Mouse (Mus musculus) megakaryocyte, embryonic 14.5 days (primary cell): Measurements from ENCODE around the gene Nudt3. TPM values are rescaled to one million over a fixed set of nuclear protein-coding genes. Genes with fewer than 3 reads are reported as not detected.

Experiments used
- H3K27me3 ChIP-seq: replicated peaks from 2 replicates; pipeline ENCODE3; 2012; ENCODE audit warnings: inconsistent platforms
- H3K36me3 ChIP-seq: replicated peaks from 2 replicates; pipeline ENCODE3; 2012; ENCODE audit warnings: low read length, inconsistent platforms, mixed read lengths
- H3K4me1 ChIP-seq: 2 replicates; pipeline ENCODE4 v1.6.1; 2012; ENCODE audit warnings: inconsistent platforms
- H3K4me3 ChIP-seq: replicated peaks from 2 replicates; pipeline ENCODE3; 2012; ENCODE audit warnings: moderate library complexity, mild to moderate bottlenecking, inconsistent platforms
- H3K9me3 ChIP-seq: 2 replicates; pipeline ENCODE4 v1.6.1; 2012; ENCODE audit warnings: inconsistent platforms
- FLI1 ChIP-seq: IDR thresholded peaks from 2 replicates; pipeline ENCODE4 v1.6.1; 2012; ENCODE audit warnings: low read length, inconsistent platforms, mixed read lengths
- GATA1 ChIP-seq: IDR thresholded peaks from 3 replicates; pipeline ENCODE4 v1.6.1; 2012; ENCODE audit warnings: mixed read lengths, low read length, inconsistent platforms, borderline replicate concordance
- polyA plus RNA-seq: library from polyadenylated mRNA; stranded (reverse); fragments of >175 nt; gene quantifications from 2 replicates; pipeline ENCODE4 v1.2.3, GENCODE M21; 2012; ENCODE audit warnings: low replicate concordance; ENCODE audit not compliant: insufficient read depth

Nudt3 gene
- polyA plus RNA-seq, 1 experiment = 272 TPM

- Histone ChIP-seq H3K4me1 (peaks cover 73% of the 10 kb centered on the region), H3K4me3 (peak overlapping the region; percentile 50), H3K9me3 (no peaks in the 10 kb centered on the region), H3K36me3 (peaks cover 45% of the 10 kb centered on the region), H3K27me3 (no peaks in the 10 kb centered on the region)
- TF ChIP-seq GATA1 (no peak), FLI1 (no peak)
These were observed 62.3 kb downstream of the Nudt3 start for GRCm38 (mm10) chr17:27560926-27561480.

GRCm38 (mm10) chr17:27559596-27559995 is 63.7 kb downstream of the Nudt3 start:
- Histone ChIP-seq H3K9me3 (no peaks in the 10 kb centered on the region), H3K4me3 (peak overlapping the region; percentile 81), H3K27me3 (no peaks in the 10 kb centered on the region), H3K4me1 (peaks cover 76% of the 10 kb centered on the region), H3K36me3 (peaks cover 42% of the 10 kb centered on the region)
- no peak for TF ChIP-seq FLI1
- no peak for TF ChIP-seq GATA1

DNA sequence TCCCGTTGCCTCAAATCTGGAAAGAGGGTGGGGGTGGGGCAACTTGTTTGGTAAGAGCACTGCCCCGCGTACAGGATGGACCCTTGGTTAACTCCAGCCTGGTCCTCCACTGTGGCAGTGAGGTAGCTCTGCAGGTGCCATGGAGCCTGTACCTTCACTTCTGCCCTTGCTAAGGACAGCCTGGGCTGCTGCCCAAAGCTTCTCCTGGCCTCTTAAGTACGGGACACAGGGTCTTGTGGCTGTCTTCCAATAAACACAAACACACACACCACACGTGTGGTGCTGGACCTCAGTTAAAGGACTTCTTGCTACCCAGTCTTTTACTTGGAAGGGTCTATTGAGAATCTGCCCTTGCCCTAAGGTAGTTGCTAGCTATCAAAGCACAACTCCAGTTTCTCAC is 64.5 kb downstream of the Nudt3 start:
- H3K4me1 ChIP-seq = peaks cover 76% of the 10 kb centered on the region
- TF ChIP-seq FLI1 (no peak), GATA1 (no peak)
- H3K4me3 ChIP-seq = peak overlapping the region; percentile 96
- no peaks in the 10 kb centered on the region for H3K9me3 ChIP-seq
- H3K36me3 ChIP-seq = peaks cover 35% of the 10 kb centered on the region
- H3K27me3 ChIP-seq = no peaks in the 10 kb centered on the region

- no peaks in the 10 kb centered on the region for H3K27me3 ChIP-seq
- no peaks in the 10 kb centered on the region for H3K9me3 ChIP-seq
- TF ChIP-seq GATA1 (no peak), FLI1 (no peak)
- H3K36me3 ChIP-seq = peaks cover 31% of the 10 kb centered on the region
- peak overlapping the region; percentile 96 for H3K4me3 ChIP-seq
- H3K4me1 ChIP-seq = peaks cover 79% of the 10 kb centered on the region
These were observed 65.2 kb downstream of the Nudt3 start for GRCm38 (mm10) chr17:27557927-27558661.

DNA sequence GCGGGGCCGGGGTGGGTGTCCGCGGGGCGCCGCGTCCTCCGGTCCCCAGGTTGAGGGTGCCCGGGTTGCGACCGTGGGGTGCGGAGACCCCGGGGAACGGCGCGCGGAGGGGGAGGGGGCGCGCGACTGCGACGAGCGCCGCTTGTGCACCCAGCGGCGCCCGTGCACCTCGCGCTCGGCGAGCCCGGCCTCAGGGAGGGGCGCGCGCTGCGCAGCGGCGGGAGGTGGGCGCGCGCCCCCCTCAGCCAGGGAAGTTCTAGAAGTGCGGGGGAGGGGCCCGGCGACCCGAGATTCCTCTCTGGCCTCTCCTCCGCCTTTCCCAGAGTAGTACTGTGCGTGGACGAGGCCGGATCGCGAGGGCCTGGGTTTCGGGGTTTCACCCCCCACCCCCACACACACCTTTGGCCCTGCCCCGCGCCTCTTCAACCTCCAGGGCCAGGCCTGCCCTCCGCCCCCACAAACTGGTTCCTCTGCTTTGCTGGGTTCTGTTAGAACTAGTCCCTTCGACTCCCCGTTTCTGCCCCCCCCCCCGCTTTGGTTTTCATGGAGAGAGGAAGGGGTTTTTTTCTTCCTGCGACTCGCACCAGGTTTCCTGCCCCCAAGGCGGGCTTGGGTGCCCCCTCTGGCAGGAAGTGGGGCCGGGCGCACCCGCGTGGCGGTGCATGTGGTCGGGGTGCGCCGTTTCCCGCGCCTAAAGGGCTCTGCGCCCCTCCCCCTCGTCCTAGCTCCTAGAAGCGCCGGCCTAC is 65.9 kb downstream of the Nudt3 start:
- H3K36me3 ChIP-seq = peaks cover 31% of the 10 kb centered on the region
- H3K4me1 ChIP-seq = peaks cover 86% of the 10 kb centered on the region
- no peaks in the 10 kb centered on the region for H3K9me3 ChIP-seq
- no peaks in the 10 kb centered on the region for H3K27me3 ChIP-seq
- peak overlapping the region; percentile 96 for H3K4me3 ChIP-seq
- TF ChIP-seq GATA1 = no peak
- no peak for TF ChIP-seq FLI1

- Histone ChIP-seq H3K36me3 (peaks cover 26% of the 10 kb centered on the region), H3K4me1 (peaks cover 86% of the 10 kb centered on the region), H3K9me3 (no peaks in the 10 kb centered on the region), H3K27me3 (no peaks in the 10 kb centered on the region), H3K4me3 (peak within 1 kb of the TSS; percentile 96)
- TF ChIP-seq FLI1 = no peak
- no peak for TF ChIP-seq GATA1
These were observed 66.8 kb downstream of the Nudt3 start, which contains the start of gene Hmga1 for GRCm38 (mm10) chr17:27556315-27557011. TSS of gene Hmga1 (plus strand) at chr17:27556497.

DNA sequence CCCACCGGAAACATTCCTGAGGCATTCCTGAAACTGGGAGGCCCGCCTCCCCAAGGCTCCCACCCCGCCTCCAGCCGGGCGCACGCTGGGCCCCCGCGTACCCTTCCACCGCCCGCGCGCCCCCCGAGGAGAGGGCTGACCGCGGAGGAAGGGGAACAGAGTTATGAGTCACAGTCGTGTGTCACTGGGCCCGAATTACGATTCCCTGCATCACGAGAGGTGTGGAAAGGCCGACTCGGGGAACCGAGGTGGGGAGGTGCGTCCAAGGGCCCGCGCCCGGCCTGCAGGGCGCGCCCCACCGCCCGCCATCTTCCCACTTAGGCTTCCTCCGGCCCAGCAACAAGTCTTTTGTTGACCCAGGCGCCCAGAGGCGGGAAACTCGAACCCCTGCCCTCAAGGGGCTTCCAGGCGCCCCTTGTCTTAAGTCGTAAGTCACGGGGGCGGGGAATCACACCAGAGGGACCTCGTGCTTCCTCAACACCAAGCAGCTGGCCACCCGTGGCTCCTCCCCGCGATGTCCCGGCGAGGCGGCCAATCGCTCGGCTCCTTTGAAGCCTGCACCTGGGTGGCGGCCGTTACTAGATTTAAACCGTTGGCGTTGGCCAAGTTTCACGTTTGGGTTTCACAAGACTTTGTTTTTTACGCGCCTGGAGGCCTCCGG is 67.7 kb downstream of the Nudt3 start:
- TF ChIP-seq GATA1 = no peak
- TF ChIP-seq FLI1 = no peak
- H3K4me1 ChIP-seq = peaks cover 86% of the 10 kb centered on the region
- no peaks in the 10 kb centered on the region for H3K27me3 ChIP-seq
- peaks cover 17% of the 10 kb centered on the region for H3K36me3 ChIP-seq
- peak overlapping the region; percentile 96 for H3K4me3 ChIP-seq
- no peaks in the 10 kb centered on the region for H3K9me3 ChIP-seq

DNA sequence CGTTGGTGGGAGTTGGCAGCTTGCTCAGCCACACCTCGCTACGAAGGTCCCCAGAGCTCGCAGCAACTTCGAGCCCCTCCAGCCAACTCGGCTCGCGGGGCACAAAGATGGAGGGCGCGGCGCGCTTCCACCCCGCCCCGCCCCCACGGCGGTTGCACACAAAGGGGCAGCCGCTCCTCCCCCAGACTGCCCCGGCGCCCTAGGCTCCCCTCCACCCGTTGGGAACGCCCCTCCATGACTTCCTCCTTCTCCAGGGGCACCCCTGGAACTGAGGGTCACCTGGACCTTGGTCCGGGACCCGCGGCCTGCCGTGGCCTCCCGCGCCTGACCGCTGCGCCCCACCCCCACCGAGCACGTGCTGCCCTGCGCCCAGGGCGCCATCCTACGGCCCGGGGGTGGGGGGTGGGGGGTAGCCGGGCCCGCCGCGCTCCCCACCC is 68.2 kb downstream of the Nudt3 start:
- peaks cover 12% of the 10 kb centered on the region for H3K36me3 ChIP-seq
- TF ChIP-seq FLI1 = no peak
- peak overlapping the region; percentile 96 for H3K4me3 ChIP-seq
- H3K9me3 ChIP-seq = no peaks in the 10 kb centered on the region
- H3K27me3 ChIP-seq = no peaks in the 10 kb centered on the region
- peaks cover 84% of the 10 kb centered on the region for H3K4me1 ChIP-seq
